Mouse (Mus musculus): Measurements from ENCODE around the gene Myh1.

Myh1 gene

GRCm38 (mm10) chr11:67229946-67230345 lies 30.1 kb downstream of the Myh1 start:
- no peak for DNase-seq (ENCODE audit: low read depth, low spot score)

GRCm38 (mm10) chr11:67235639-67236358 lies 35.9 kb downstream of the Myh1 start:
- peak; percentile 76 for DNase-seq (ENCODE audit: low read depth, low spot score)

- DNase-seq (ENCODE audit: low read depth, low spot score): no peak
These were observed 36.9 kb downstream of the Myh1 start for GRCm38 (mm10) chr11:67236799-67237198.

GRCm38 (mm10) chr11:67237481-67238079 lies 37.7 kb downstream of the Myh1 start, which contains the start of gene Myh4:
Gene Myh4 (plus strand): TSS chr11:67238029.
- no peak for DNase-seq (ENCODE audit: low read depth, low spot score)

GRCm38 (mm10) chr11:67241051-67241450 lies 41.2 kb downstream of the Myh1 start:
- no peak for DNase-seq (ENCODE audit: low read depth, low spot score)

GRCm38 (mm10) chr11:67253691-67254090 lies 53.8 kb downstream of the Myh1 start:
- DNase-seq (ENCODE audit: low read depth, low spot score): no peak

GRCm38 (mm10) chr11:67257048-67257447 lies 57.2 kb downstream of the Myh1 start:
- DNase-seq (ENCODE audit: low read depth, low spot score): no peak

GRCm38 (mm10) chr11:67260956-67261355 lies 61.1 kb downstream of the Myh1 start:
- no peak for DNase-seq (ENCODE audit: low read depth, low spot score)

Data from R1 (cell line).